In the genomic region with DNA sequence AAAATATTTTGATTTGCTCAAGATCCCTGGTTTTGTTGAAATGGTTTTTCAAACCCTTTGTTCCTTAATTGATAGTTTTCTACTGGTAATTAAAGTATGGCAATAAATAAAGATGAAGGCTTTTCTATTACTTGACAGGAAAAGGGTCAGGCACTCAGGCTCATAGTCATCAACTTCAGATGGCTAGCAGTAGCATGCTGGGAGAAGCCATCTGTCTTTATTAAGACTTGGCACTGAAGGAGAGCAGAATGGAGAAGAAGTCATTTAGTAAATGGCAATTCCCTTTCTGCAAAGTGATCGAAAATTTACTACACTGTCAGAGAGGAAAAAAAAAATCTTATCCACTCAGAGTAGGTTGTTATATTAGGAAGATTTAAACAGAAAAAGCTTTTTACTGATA, we compare ENCODE assay signal across 21 mouse cellular contexts. TPM values are rescaled to one million over a fixed set of nuclear protein-coding genes. Genes with fewer than 3 reads are reported as not detected.
DNase-seq lines count a peak whose midpoint lies in the region; ATAC-seq and TF ChIP-seq lines count a peak whose summit lies in the region.
"Had no signal": no experiment of that assay in that cellular context is flagged by ENCODE, and none has a peak within 500 bp of the region (broad histone marks: within the 10 kb centered on the region; RNA-seq: fewer than 3 reads in every experiment).

No protein-coding gene starts in this region.

- no peaks in the 10 kb centered on the region for H3K27me3 ChIP-seq in midbrain, postnatal 0 days (ENCODE audit: insufficient read depth, low read length)
- H3K27me3 ChIP-seq in midbrain, embryonic 10.5 days (ENCODE audit: low read depth, poor library complexity, severe bottlenecking) = peaks cover 18% of the 10 kb centered on the region
- H3K27me3 ChIP-seq: embryonic facial prominence, embryonic 13.5 days; embryonic facial prominence, embryonic 15.5 days; forebrain, embryonic 12.5 days had no signal

- intact Hi-C loops in left cerebral cortex, postnatal 25 days (cut with DNase I) = no loop called here

- no peak for TF ChIP-seq CTCF in midbrain, postnatal 0 days (IDR thresholded peaks at IDR 0.05)

- H3K9ac ChIP-seq in midbrain, postnatal 0 days (replicated peaks; ENCODE audit: low read length, poor library complexity, severe bottlenecking) = no peak overlapping the region
- H3K9ac ChIP-seq: embryonic facial prominence, embryonic 13.5 days; embryonic facial prominence, embryonic 15.5 days; forebrain, embryonic 12.5 days had no signal

- H3K36me3 ChIP-seq in midbrain, postnatal 0 days (ENCODE audit: insufficient read depth, low read length) = no peaks in the 10 kb centered on the region
- H3K36me3 ChIP-seq in midbrain, embryonic 10.5 days = no peaks in the 10 kb centered on the region
- H3K36me3 ChIP-seq: embryonic facial prominence, embryonic 13.5 days; embryonic facial prominence, embryonic 15.5 days; forebrain, embryonic 10.5 days; forebrain, embryonic 12.5 days had no signal

- no peak for ATAC-seq in midbrain, postnatal 0 days (ENCODE audit: low FRiP score)
- ATAC-seq: forebrain, embryonic 14.5 days; forebrain, embryonic 16.5 days had no signal

- H3K4me3 ChIP-seq in midbrain, postnatal 0 days (ENCODE audit: low read depth, low read length) = no peak overlapping the region
- H3K4me3 ChIP-seq in midbrain, embryonic 10.5 days = no peak overlapping the region
- H3K4me3 ChIP-seq: embryonic facial prominence, embryonic 13.5 days; embryonic facial prominence, embryonic 15.5 days; erythroblast, embryonic 14.5 days; forebrain, embryonic 10.5 days; forebrain, embryonic 12.5 days had no signal

- H3K4me1 ChIP-seq in midbrain, postnatal 0 days (ENCODE audit: insufficient read depth, low read length) = no peaks in the 10 kb centered on the region
- no peaks in the 10 kb centered on the region for H3K4me1 ChIP-seq in midbrain, embryonic 10.5 days
- H3K4me1 ChIP-seq: embryonic facial prominence, embryonic 13.5 days; embryonic facial prominence, embryonic 15.5 days; forebrain, embryonic 10.5 days; forebrain, embryonic 12.5 days had no signal

- H3K4me2 ChIP-seq in midbrain, postnatal 0 days (ENCODE audit: low read depth, low read length, poor library complexity, severe bottlenecking) = no peak overlapping the region
- H3K4me2 ChIP-seq: embryonic facial prominence, embryonic 13.5 days; embryonic facial prominence, embryonic 15.5 days; forebrain, embryonic 12.5 days had no signal

- H3K9me3 ChIP-seq in midbrain, postnatal 0 days (ENCODE audit: low read length) = no peaks in the 10 kb centered on the region
- H3K9me3 ChIP-seq in midbrain, embryonic 10.5 days (replicated peaks) = no peaks in the 10 kb centered on the region
- H3K9me3 ChIP-seq: embryonic facial prominence, embryonic 13.5 days; embryonic facial prominence, embryonic 15.5 days; forebrain, embryonic 10.5 days; forebrain, embryonic 12.5 days had no signal

- no peak overlapping the region for H3K27ac ChIP-seq in midbrain, postnatal 0 days (ENCODE audit: low read depth, low read length)
- no peak overlapping the region for H3K27ac ChIP-seq in midbrain, embryonic 10.5 days (replicated peaks)
- H3K27ac ChIP-seq: embryonic facial prominence, embryonic 13.5 days; embryonic facial prominence, embryonic 15.5 days; forebrain, embryonic 10.5 days; forebrain, embryonic 12.5 days had no signal

- 91% methylated on average over 1 of the region's 1 CpGs for WGBS in midbrain, postnatal 0 days
- WGBS in midbrain, embryonic 10.5 days = 84% methylated on average over 1 of the region's 1 CpGs

- DNase-seq in cerebellum, postnatal 14 days = peak; percentile 23 to 63
- DNase-seq in cerebellum, adult 8-10 months = no peak
- peak; percentile 6 for DNase-seq in embryo, embryonic 11 days
- DNase-seq in embryo, embryonic 10.5 days (ENCODE audit: low spot score) = no peak
- DNase-seq in midbrain, postnatal 0 days (ENCODE audit: low spot score) = peak; percentile 15
- DNase-seq in midbrain, embryonic 10.5 days (ENCODE audit: low spot score) = no peak
- no peak for DNase-seq in left cerebral cortex, postnatal 25 days (ENCODE audit: low spot score in 2 of 2)
- DNase-seq: adrenal gland, adult 2 months; adrenal gland, postnatal 10 days; adrenal gland, postnatal 25 days; cerebellum, adult 11 months; cerebellum, adult 18-20 months had no signal

RNA-seq across cellular contexts. Expression of a gene that starts 17.2 kb away (rescaled TPM):
- total RNA-seq in midbrain, postnatal 0 days (2014; rRNA removed) = 0.11 and 0.14 TPM in 2 replicates
- 0.25 and 0.28 TPM in 2 replicates for polyA plus RNA-seq in midbrain, postnatal 0 days (2015; fragmentation: Nextera tagmentation; extraction: Ambion mirVana)
- polyA plus RNA-seq in midbrain, embryonic 10.5 days (2016; fragmentation: Nextera tagmentation; extraction: Ambion mirVana) = 0.07 and 0.10 TPM in 2 replicates
- under 1 TPM; 0.16 to 0.25 TPM for total RNA-seq in left cerebral cortex, postnatal 25 days (2021)
- total RNA-seq: MEL had no signal
- polyA plus RNA-seq: C2C12; erythroblast, embryonic 14.5 days had no signal

Comparison
In these comparisons a context has a peak if more than half of its experiments do, and no peak if none do; other contexts are left out.
1. DNase-seq: peak in cerebellum, postnatal 14 days (2 of 2), embryo, embryonic 11 days (single experiment) and midbrain, postnatal 0 days (single experiment); none in cerebellum, adult 8-10 months (single experiment), embryo, embryonic 10.5 days (single experiment), midbrain, embryonic 10.5 days (single experiment) and left cerebral cortex, postnatal 25 days (0 of 2).